Mouse (Mus musculus) spleen, adult 18-20 months (tissue): Measurements from ENCODE around the gene Avpi1.
"Not testable (repeated sequence)": the region's sequence is repeated elsewhere in the genome, so short reads cannot be mapped to it uniquely, and the experiment has no call there.

Source experiments
- DNase-seq, 2 experiments: peaks; one replicate each; pipeline ENCODE4 v3.0.0; 2022; ENCODE audit warnings: mixed read lengths in 2 of 2

The Avpi1 gene

GRCm38 (mm10) chr19:42104681-42105080 is 24.2 kb downstream of the Avpi1 start:
- DNase-seq, result no peak

- no peak for DNase-seq
Measured at GRCm38 (mm10) chr19:42099406-42099805, 29.5 kb downstream of the Avpi1 start.

DNA sequence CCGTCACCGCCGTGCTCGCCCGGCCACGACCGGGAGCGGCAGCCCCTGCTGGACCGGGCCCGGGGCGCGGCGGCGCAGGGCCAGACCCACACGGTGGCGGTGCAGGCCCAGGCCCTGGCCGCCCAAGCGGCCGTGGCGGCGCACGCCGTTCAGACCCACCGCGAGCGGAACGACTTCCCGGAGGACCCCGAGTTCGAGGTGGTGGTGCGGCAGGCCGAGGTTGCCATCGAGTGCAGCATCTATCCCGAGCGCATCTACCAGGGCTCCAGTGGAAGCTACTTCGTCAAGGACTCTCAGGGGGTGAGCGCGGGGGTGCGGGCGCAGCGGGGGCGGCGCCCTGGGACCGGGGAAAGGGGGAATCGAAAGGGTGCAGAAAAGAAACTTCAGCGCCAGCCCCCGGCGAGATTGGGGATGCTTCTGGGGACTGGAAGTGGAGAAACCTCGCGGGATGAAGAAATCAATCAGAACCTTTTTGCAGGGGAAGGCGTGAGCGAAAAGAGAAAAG is 38.2 kb downstream of the Avpi1 start:
- no peak for DNase-seq

DNA sequence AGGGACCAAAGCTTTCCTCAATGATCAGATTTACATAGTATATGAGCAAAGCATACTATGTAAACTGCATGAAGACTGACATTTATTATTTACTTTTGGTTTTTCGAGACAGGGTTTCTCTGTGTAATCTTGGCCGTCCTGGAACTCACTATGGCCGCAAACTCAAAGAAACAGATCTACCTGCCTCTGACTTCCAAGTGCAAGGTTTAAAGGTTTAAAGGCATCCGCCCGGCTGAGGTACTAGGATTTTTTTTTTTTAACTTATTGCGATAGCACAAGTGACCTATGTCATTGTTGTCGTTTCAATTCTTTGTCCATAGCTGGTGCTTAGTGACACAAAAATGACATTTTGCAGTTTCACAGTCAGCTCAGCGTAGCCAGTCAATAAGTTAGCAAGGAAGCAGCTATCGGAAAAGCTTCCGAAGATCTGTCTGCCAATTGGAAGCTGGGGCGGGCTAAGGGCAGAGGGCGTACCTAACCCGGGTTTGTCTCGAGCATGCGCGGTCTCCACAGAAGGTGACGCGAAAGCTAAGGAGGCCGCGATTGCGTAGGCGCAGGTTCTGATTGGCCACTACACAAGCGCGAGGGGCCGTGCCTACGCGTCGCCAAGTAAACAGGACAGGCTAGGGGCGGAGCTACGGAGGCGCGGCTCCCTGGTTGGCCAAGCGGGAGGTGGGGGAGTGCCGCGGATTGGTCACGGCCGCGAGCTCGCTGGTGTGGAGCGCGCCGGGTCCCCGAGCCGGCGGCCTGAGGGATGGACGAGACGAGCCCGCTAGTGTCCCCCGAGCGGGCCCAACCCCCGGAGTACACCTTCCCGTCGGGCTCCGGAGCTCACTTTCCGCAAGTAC is 38.9 kb downstream of the Avpi1 start, which contains the start of gene Pi4k2a:
Pi4k2a (plus strand) TSS at position 723 of the 848 bp plus-strand sequence.
- DNase-seq, result peak; percentile 93 to 98

DNA sequence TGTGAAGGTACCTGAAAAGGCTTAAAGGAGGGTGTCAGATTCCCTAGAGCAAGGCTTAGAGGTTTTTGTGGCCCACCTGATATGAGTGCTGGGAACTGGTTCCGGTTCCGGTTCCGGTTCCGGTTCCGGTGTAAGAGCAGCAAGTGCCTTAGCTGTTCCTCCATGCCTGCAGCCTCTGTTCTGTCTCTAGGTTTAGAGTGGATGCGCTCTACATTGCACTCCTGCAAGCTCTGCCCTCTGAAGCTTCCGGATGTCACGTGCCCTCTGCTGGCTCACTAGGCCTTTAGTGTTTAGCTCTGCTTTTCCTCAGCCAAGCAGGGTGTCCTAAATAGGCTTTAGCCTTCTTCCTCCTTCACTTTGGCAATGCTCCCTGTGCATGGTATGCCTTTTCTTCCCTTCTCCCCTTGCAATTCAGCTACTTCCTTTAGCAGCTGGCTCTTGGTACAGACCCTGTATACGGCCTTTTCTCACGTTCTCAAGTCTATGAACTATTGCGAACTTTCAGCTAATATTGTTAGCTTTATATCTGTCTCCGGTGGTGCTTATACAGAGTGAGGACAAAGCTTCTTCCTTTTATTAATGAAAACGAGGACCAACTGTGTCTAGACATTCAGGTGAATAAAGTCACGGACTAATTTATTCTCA is 39.6 kb downstream of the Avpi1 start:
- peak; percentile 53 to 54 for DNase-seq

DNA sequence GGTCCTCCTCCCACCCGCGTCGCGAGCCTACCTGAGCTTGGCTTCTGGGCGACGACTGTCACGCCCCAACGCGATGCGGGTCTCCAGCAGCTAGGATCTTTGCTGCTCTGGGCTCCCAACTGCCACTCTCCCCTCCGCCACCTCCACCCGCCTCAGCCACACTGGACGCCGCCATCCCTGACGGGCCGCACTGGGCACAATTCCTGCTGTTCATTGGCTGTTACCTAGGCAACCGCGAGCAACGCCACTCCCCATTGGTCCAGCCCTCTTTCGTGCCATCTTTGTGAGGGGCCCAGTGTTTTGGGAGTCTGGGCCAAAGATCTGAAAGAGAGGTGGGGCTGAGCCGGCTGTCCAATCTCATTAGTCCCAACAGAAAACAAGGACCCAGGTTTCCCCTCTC is 42.7 kb downstream of the Avpi1 start, which contains the start of gene Morn4:
Morn4 (minus strand) TSS at position 192 of the 400 bp plus-strand sequence.
- peak; percentile 20 to 33 for DNase-seq

- DNase-seq, result no peak
Measured at GRCm38 (mm10) chr19:42085690-42086089, 43.2 kb downstream of the Avpi1 start.

- DNase-seq, result not testable (repeated sequence)
Measured at GRCm38 (mm10) chr19:42081613-42082012, 47.2 kb downstream of the Avpi1 start.

DNA sequence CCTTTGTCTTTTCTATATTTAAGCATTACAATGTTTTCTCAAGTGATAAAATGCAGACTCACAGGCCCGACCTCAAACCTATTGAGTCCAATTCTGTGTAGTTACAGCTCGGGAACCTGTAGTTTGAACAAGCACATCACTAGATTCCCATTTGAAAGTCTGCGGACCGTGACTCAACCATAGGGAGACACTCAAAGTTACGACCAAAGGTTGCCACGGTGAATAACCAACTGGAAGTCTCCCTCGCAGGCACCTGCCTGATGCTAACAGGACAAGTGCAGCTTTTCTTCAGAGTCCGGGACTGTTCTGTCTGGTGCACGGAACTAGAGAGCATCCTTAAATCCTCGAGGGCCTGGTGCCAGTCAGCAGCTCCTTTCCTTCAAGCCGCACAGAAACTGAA is 48.4 kb downstream of the Avpi1 start:
- no peak for DNase-seq

DNA sequence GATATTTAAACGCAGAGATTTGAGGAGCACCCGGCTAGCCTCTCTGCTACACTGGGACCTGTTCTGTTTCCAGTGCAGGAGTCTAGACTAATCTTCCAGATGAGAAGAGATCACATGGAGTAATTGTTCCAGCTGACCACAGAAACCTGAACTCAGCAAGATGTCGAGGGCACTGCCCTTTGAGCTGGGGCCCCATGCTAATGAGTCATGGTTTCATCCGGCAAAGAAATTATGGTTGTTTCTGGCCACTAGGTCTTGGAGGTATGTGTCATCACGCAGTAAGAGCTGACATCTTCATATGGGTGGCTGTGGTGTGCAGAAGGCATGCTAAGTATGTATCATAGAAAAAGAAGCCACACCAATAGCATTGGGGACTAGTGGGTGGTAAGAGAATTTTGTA is 48.9 kb downstream of the Avpi1 start:
- no peak for DNase-seq

DNA sequence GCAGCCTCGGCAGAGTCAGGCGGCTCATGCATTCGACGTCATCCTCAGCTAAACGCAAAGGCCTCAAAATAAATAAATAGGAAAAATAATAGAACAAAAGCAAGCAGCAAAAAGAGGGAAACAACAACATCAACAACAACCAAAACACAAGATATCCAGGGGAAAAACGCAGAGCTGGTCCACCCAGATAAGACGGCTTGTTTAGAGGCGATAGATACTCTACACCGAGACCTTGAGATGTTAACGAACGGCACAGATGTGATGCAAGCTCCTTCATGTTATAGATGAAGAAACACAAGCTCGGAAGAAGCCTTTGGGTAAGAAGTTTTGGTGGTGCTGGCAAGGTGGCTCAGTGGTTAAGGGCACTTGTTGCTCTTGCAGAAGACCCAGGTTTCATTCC is 49.9 kb downstream of the Avpi1 start:
- no peak for DNase-seq

DNA sequence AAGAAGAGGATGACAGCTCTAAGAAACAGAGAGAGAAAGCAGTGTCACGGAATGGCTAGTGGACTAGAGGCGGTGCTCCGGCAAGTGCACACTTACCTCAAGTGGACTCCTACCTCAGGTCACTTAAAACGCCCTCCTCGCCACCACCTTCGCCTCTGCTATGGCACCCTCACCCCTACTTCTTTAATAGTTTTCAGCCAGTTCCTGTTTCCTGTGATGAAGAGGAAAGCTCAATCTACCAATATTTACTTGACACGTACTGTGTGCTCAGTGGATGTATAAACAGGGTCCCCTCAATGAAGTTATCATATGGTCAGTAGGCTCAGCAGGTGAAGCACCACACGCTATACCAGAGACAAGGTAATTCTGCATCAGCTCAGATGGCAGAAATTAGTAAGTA is 50.3 kb downstream of the Avpi1 start:
- DNase-seq, result no peak

GRCm38 (mm10) chr19:42075992-42076391 is 52.9 kb downstream of the Avpi1 start:
- no peak for DNase-seq

DNA sequence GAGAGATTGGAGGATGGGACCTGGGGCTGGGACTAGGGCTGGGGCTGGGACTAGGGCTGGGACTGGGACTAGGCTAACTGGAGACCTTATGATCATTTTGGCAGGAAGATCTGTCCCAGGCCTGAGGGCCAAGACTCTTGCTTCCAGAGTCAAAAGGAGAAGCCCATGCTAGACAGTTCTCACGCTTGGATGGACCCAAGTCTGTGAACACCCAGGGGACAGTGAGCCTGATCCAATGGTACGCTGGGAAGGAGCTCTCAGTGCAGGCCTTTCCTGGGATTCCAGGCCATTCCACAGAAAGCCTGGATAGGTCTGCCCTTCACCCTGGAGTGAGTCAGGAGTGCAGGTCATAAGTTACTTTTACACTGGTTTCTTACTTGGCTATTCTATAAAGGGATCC is 53.8 kb downstream of the Avpi1 start:
- DNase-seq, result no peak
